Mouse (Mus musculus) megakaryocyte, embryonic 14.5 days (primary cell): ENCODE data around the gene Tub. TPM values are rescaled to one million over a fixed set of nuclear protein-coding genes. Genes with fewer than 3 reads are reported as not detected.

Source experiments
- H3K27me3 ChIP-seq: replicated peaks from 2 replicates; pipeline ENCODE3; 2012; ENCODE audit warnings: inconsistent platforms
- H3K36me3 ChIP-seq: replicated peaks from 2 replicates; pipeline ENCODE3; 2012; ENCODE audit warnings: low read length, inconsistent platforms, mixed read lengths
- H3K4me1 ChIP-seq: 2 replicates; pipeline ENCODE4 v1.6.1; 2012; ENCODE audit warnings: inconsistent platforms
- H3K4me3 ChIP-seq: replicated peaks from 2 replicates; pipeline ENCODE3; 2012; ENCODE audit warnings: moderate library complexity, mild to moderate bottlenecking, inconsistent platforms
- H3K9me3 ChIP-seq: 2 replicates; pipeline ENCODE4 v1.6.1; 2012; ENCODE audit warnings: inconsistent platforms
- FLI1 ChIP-seq: IDR thresholded peaks from 2 replicates; pipeline ENCODE4 v1.6.1; 2012; ENCODE audit warnings: low read length, inconsistent platforms, mixed read lengths
- GATA1 ChIP-seq: IDR thresholded peaks from 3 replicates; pipeline ENCODE4 v1.6.1; 2012; ENCODE audit warnings: mixed read lengths, low read length, inconsistent platforms, borderline replicate concordance
- polyA plus RNA-seq: library from polyadenylated mRNA; stranded (reverse); fragments of >175 nt; gene quantifications from 2 replicates; pipeline ENCODE4 v1.2.3, GENCODE M21; 2012; ENCODE audit warnings: low replicate concordance; ENCODE audit not compliant: insufficient read depth

The Tub gene
- polyA plus RNA-seq, 1 experiment: not detected

- H3K27me3 ChIP-seq: no peaks in the 10 kb centered on the region
- peaks cover 95% of the 10 kb centered on the region for H3K36me3 ChIP-seq
- H3K4me1 ChIP-seq: peaks cover 8% of the 10 kb centered on the region
Measured at GRCm38 (mm10) chr7:108941466-108941865, 8.7 kb upstream of the Tub start.

GRCm38 (mm10) chr7:108944002-108944401, 6.1 kb upstream of the Tub start:
- TF ChIP-seq FLI1: no peak
- no peak for TF ChIP-seq GATA1
- no peak overlapping the region for H3K4me3 ChIP-seq
- peaks cover 74% of the 10 kb centered on the region for H3K36me3 ChIP-seq

More at GRCm38 (mm10) chr7:108941466-108941865, 8.7 kb upstream of the Tub start:
- TF ChIP-seq FLI1 (no peak), GATA1 (no peak)
- Histone ChIP-seq H3K4me3 (no peak overlapping the region), H3K9me3 (0 out of 2 replicates have a peak, but pooled peaks cover 3% of the 10 kb centered on the region)

GRCm38 (mm10) chr7:108948611-108949010, 1.5 kb upstream of the Tub start:
- Histone ChIP-seq H3K9me3 (no peaks in the 10 kb centered on the region), H3K27me3 (peaks cover 46% of the 10 kb centered on the region), H3K4me1 (peaks cover 31% of the 10 kb centered on the region), H3K4me3 (no peak overlapping the region), H3K36me3 (peaks cover 28% of the 10 kb centered on the region)
- no peak for TF ChIP-seq FLI1

More at GRCm38 (mm10) chr7:108944002-108944401, 6.1 kb upstream of the Tub start:
- peaks cover 3% of the 10 kb centered on the region for H3K27me3 ChIP-seq
- H3K9me3 ChIP-seq: no peaks in the 10 kb centered on the region
- peaks cover 18% of the 10 kb centered on the region for H3K4me1 ChIP-seq

- Histone ChIP-seq H3K36me3 (peaks cover 21% of the 10 kb centered on the region), H3K27me3 (peaks cover 49% of the 10 kb centered on the region), H3K4me3 (no peak overlapping the region), H3K9me3 (no peaks in the 10 kb centered on the region), H3K4me1 (peaks cover 34% of the 10 kb centered on the region)
- TF ChIP-seq GATA1 (no peak), FLI1 (no peak)
Measured at GRCm38 (mm10) chr7:108949301-108949700, 837 bp upstream of the Tub start.

- H3K36me3 ChIP-seq: peaks cover 9% of the 10 kb centered on the region
- TF ChIP-seq FLI1: no peak
- TF ChIP-seq GATA1: no peak
- peaks cover 34% of the 10 kb centered on the region for H3K4me1 ChIP-seq
- H3K9me3 ChIP-seq: no peaks in the 10 kb centered on the region
- H3K4me3 ChIP-seq: peak overlapping the region; percentile 88
- peaks cover 52% of the 10 kb centered on the region for H3K27me3 ChIP-seq
Measured at GRCm38 (mm10) chr7:108950762-108951331, 709 bp downstream of the Tub start.

GRCm38 (mm10) chr7:108952801-108953200, 2.7 kb downstream of the Tub start:
- peaks cover 16% of the 10 kb centered on the region for H3K4me1 ChIP-seq
- no peaks in the 10 kb centered on the region for H3K36me3 ChIP-seq
- peaks cover 58% of the 10 kb centered on the region for H3K27me3 ChIP-seq
- no peak for TF ChIP-seq GATA1
- TF ChIP-seq FLI1: no peak
- no peaks in the 10 kb centered on the region for H3K9me3 ChIP-seq
- no peak overlapping the region for H3K4me3 ChIP-seq

GRCm38 (mm10) chr7:108954185-108954584, 4.0 kb downstream of the Tub start:
- Histone ChIP-seq H3K4me1 (peaks cover 16% of the 10 kb centered on the region), H3K9me3 (no peaks in the 10 kb centered on the region), H3K36me3 (no peaks in the 10 kb centered on the region), H3K27me3 (peaks cover 54% of the 10 kb centered on the region), H3K4me3 (no peak overlapping the region)
- no peak for TF ChIP-seq FLI1
- no peak for TF ChIP-seq GATA1

GRCm38 (mm10) chr7:108957734-108958133, 7.6 kb downstream of the Tub start:
- H3K27me3 ChIP-seq: peaks cover 29% of the 10 kb centered on the region
- H3K9me3 ChIP-seq: no peaks in the 10 kb centered on the region
- H3K4me1 ChIP-seq: 0 out of 2 replicates have a peak, but pooled peaks cover 3% of the 10 kb centered on the region
- no peak overlapping the region for H3K4me3 ChIP-seq
- TF ChIP-seq FLI1 (no peak), GATA1 (no peak)
- no peaks in the 10 kb centered on the region for H3K36me3 ChIP-seq

- H3K4me1 ChIP-seq: 0 out of 2 replicates have a peak, but pooled peaks cover 5% of the 10 kb centered on the region
- TF ChIP-seq GATA1 (no peak), FLI1 (no peak)
- H3K4me3 ChIP-seq: no peak overlapping the region
- H3K27me3 ChIP-seq: peaks cover 23% of the 10 kb centered on the region
- H3K36me3 ChIP-seq: no peaks in the 10 kb centered on the region
- no peaks in the 10 kb centered on the region for H3K9me3 ChIP-seq
Measured at GRCm38 (mm10) chr7:108965968-108966367, 15.8 kb downstream of the Tub start.

- Histone ChIP-seq H3K36me3 (no peaks in the 10 kb centered on the region), H3K9me3 (no peaks in the 10 kb centered on the region), H3K27me3 (peaks cover 25% of the 10 kb centered on the region), H3K4me1 (0 out of 2 replicates have a peak, but pooled peaks cover 5% of the 10 kb centered on the region), H3K4me3 (no peak overlapping the region)
- no peak for TF ChIP-seq GATA1
Measured at GRCm38 (mm10) chr7:108966742-108967362, 16.7 kb downstream of the Tub start.
